Mouse (Mus musculus) G1E (cell line): Measurements from ENCODE around the gene Smarca4. TPM values are rescaled to one million over a fixed set of nuclear protein-coding genes. Genes with fewer than 3 reads are reported as not detected.

Source experiments
- ATAC-seq: 2 replicates; pipeline ENCODE4 v1.8.0; 2016; ENCODE audit warnings: mild to moderate bottlenecking; ENCODE audit not compliant: insufficient number of reproducible peaks, poor library complexity, low FRiP score, severe bottlenecking; ENCODE audit errors: extremely low read depth
- DNase-seq: peaks from one replicate; pipeline ENCODE4 v3.0.0; 2012; ENCODE audit warnings: low spot score
- H3K27me3 ChIP-seq: 2 replicates; pipeline ENCODE4 v1.6.1; 2012; ENCODE audit warnings: mild to moderate bottlenecking, low read length, inconsistent platforms; ENCODE audit not compliant: insufficient read depth
- H3K36me3 ChIP-seq: replicated peaks from 2 replicates; pipeline ENCODE3; 2012; ENCODE audit warnings: mild to moderate bottlenecking, inconsistent platforms
- H3K4me1 ChIP-seq: 2 replicates; pipeline ENCODE4 v1.6.1; 2012; ENCODE audit warnings: low read depth, low read length, inconsistent platforms, mixed read lengths; ENCODE audit not compliant: insufficient read depth
- H3K4me3 ChIP-seq: 2 replicates; pipeline ENCODE4 v1.5.1; 2012; ENCODE audit warnings: low read depth, mild to moderate bottlenecking, inconsistent platforms, low read length, moderate library complexity, mixed read lengths
- H3K9me3 ChIP-seq: replicated peaks from 2 replicates; pipeline ENCODE4 v1.6.1; 2012; ENCODE audit warnings: inconsistent platforms
- CTCF ChIP-seq: IDR thresholded peaks from 2 replicates; pipeline ENCODE4 v1.5.1; 2012; ENCODE audit warnings: low read depth, low read length, inconsistent platforms, mixed read lengths
- GATA1 ChIP-seq: IDR thresholded peaks from 2 replicates; pipeline ENCODE4 v1.6.1; 2012; ENCODE audit warnings: borderline replicate concordance, low read length, inconsistent platforms, mixed read lengths
- GATA2 ChIP-seq: IDR thresholded peaks from 2 replicates; pipeline ENCODE4 v1.6.1; 2012; ENCODE audit warnings: low read depth, low read length, inconsistent platforms, borderline replicate concordance
- POLR2AphosphoS5 ChIP-seq: IDR thresholded peaks from 2 replicates; pipeline ENCODE4 v1.6.1; 2012; ENCODE audit warnings: low read depth, low read length, inconsistent platforms; ENCODE audit not compliant: insufficient replicate concordance
- TAL1 ChIP-seq: conservative IDR thresholded peaks from 2 replicates; pipeline ENCODE4 v1.6.1; 2012; ENCODE audit warnings: low read depth, low read length, inconsistent platforms, mixed read lengths
- polyA plus RNA-seq: library from polyadenylated mRNA; stranded (reverse); fragments of >175 nt; gene quantifications from 2 replicates; pipeline ENCODE4 v1.2.3, GENCODE M21; 2012
- total RNA-seq, 2 experiments: library from RNA; stranded (forward) in 1 of 2; stranded (reverse) in 1 of 2; fragments of 200-1000 nt in 1 of 2; fragments of >200 nt in 1 of 2; fragmentation: Nextera tagmentation in 1 of 2; gene quantifications; 2 replicates each; pipeline ENCODE4 v1.2.3; 2014 to 2017

Smarca4 gene
- total and polyA plus RNA-seq, 3 experiments, result 46.1 to 220 (median 85.6) TPM

- H3K36me3 ChIP-seq, result peaks cover 98% of the 10 kb centered on the region
- H3K4me3 ChIP-seq, result no peak overlapping the region
- H3K9me3 ChIP-seq, result no peaks in the 10 kb centered on the region
- ATAC-seq (no peak), DNase-seq (no peak)
- TF ChIP-seq POLR2AphosphoS5 (no peak), TAL1 (no peak), GATA2 (no peak), CTCF (no peak)
- no peaks in the 10 kb centered on the region; the same call in 1 of the 2 replicates for H3K4me1 ChIP-seq
- H3K27me3 ChIP-seq, result no peaks in the 10 kb centered on the region
Measured at GRCm38 (mm10) chr9:21576286-21576685, 39.7 kb upstream of the Smarca4 start.

GRCm38 (mm10) chr9:21578226-21578625 lies 37.7 kb upstream of the Smarca4 start:
- Histone ChIP-seq H3K27me3 (no peaks in the 10 kb centered on the region), H3K9me3 (no peaks in the 10 kb centered on the region), H3K36me3 (peaks cover 98% of the 10 kb centered on the region), H3K4me1 (no peaks in the 10 kb centered on the region; the same call in 1 of the 2 replicates), H3K4me3 (no peak overlapping the region)
- ATAC-seq (no peak), DNase-seq (no peak)
- TF ChIP-seq GATA2 (no peak), TAL1 (no peak), POLR2AphosphoS5 (no peak), CTCF (no peak)

GRCm38 (mm10) chr9:21585401-21585800 lies 30.6 kb upstream of the Smarca4 start:
- TF ChIP-seq POLR2AphosphoS5, result no peak
- DNase-seq, result no peak
- Histone ChIP-seq H3K27me3 (no peaks in the 10 kb centered on the region), H3K36me3 (peaks cover 97% of the 10 kb centered on the region), H3K9me3 (no peaks in the 10 kb centered on the region), H3K4me1 (peaks cover 14% of the 10 kb centered on the region; the same call in 1 of the 2 replicates), H3K4me3 (no peak overlapping the region)
- ATAC-seq, result no peak

GRCm38 (mm10) chr9:21587678-21588349 lies 28.2 kb upstream of the Smarca4 start:
- Histone ChIP-seq H3K36me3 (peaks cover 90% of the 10 kb centered on the region), H3K4me1 (peaks cover 33% of the 10 kb centered on the region), H3K4me3 (no peak overlapping the region), H3K27me3 (no peaks in the 10 kb centered on the region), H3K9me3 (no peaks in the 10 kb centered on the region)
- ATAC-seq, result no peak
- DNase-seq, result no peak
- TF ChIP-seq GATA2 (no peak), TAL1 (no peak), GATA1 (no peak), POLR2AphosphoS5 (no peak), CTCF (no peak)

GRCm38 (mm10) chr9:21588350-21588749 lies 27.6 kb upstream of the Smarca4 start:
- TF ChIP-seq GATA2 (no peak), POLR2AphosphoS5 (no peak), TAL1 (no peak), GATA1 (no peak), CTCF (no peak)
- peaks cover 86% of the 10 kb centered on the region for H3K36me3 ChIP-seq
- no peak for DNase-seq
- H3K9me3 ChIP-seq, result no peaks in the 10 kb centered on the region
- peaks cover 36% of the 10 kb centered on the region for H3K4me1 ChIP-seq
- H3K27me3 ChIP-seq, result no peaks in the 10 kb centered on the region
- H3K4me3 ChIP-seq, result no peak overlapping the region
- no peak for ATAC-seq

- H3K27me3 ChIP-seq, result no peaks in the 10 kb centered on the region
- ATAC-seq (no peak), DNase-seq (no peak)
- H3K4me1 ChIP-seq, result peaks cover 48% of the 10 kb centered on the region
- TF ChIP-seq CTCF (no peak), POLR2AphosphoS5 (no peak), TAL1 (no peak), GATA1 (no peak), GATA2 (no peak)
- no peak overlapping the region for H3K4me3 ChIP-seq
- H3K36me3 ChIP-seq, result peaks cover 87% of the 10 kb centered on the region
- no peaks in the 10 kb centered on the region for H3K9me3 ChIP-seq
Measured at GRCm38 (mm10) chr9:21589538-21589937, 26.4 kb upstream of the Smarca4 start.
